Mouse (Mus musculus) CH12.LX (cell line): ENCODE measurements around the gene Taf15.

Source experiments
- CHD2 ChIP-seq: IDR thresholded peaks from 2 replicates; pipeline ENCODE4 v1.6.1; 2011; ENCODE audit warnings: low read length, improper control_type of control experiment
- CTCF ChIP-seq, 2 experiments: IDR thresholded peaks in 1 of 2; conservative IDR thresholded peaks in 1 of 2; 2 replicates each; pipeline ENCODE4 v1.5.1; 2011 to 2012; ENCODE audit warnings: low read depth in 2 of 2, low read length in 2 of 2, improper control_type of control experiment in 1 of 2, inconsistent platforms in 1 of 2, mild to moderate bottlenecking in 1 of 2, moderate library complexity in 1 of 2
- E2F4 ChIP-seq: IDR thresholded peaks from 2 replicates; pipeline ENCODE4 v1.6.1; 2011; ENCODE audit warnings: low read depth, low read length, improper control_type of control experiment; ENCODE audit not compliant: insufficient replicate concordance
- EP300 ChIP-seq: IDR thresholded peaks from 2 replicates; pipeline ENCODE4 v1.6.1; 2011; ENCODE audit warnings: low read length, improper control_type of control experiment
- HCFC1 ChIP-seq: IDR thresholded peaks from 2 replicates; pipeline ENCODE4 v1.6.1; 2012; ENCODE audit warnings: low read depth, mild to moderate bottlenecking, inconsistent platforms, low read length, improper control_type of control experiment
- IRF4 ChIP-seq: IDR thresholded peaks from 2 replicates; pipeline ENCODE4 v1.6.1; 2014; ENCODE audit warnings: low read depth, mild to moderate bottlenecking, inconsistent platforms, low read length, improper control_type of control experiment
- JUND ChIP-seq: conservative IDR thresholded peaks from 2 replicates; pipeline ENCODE4 v1.6.1; 2011; ENCODE audit warnings: low read depth, low read length, improper control_type of control experiment
- MAZ ChIP-seq: IDR thresholded peaks from 2 replicates; pipeline ENCODE4 v1.6.1; 2012; ENCODE audit warnings: low read depth, mild to moderate bottlenecking, inconsistent platforms, low read length, improper control_type of control experiment, moderate library complexity
- MXI1 ChIP-seq: IDR thresholded peaks from 2 replicates; pipeline ENCODE4 v1.6.1; 2011; ENCODE audit warnings: mild to moderate bottlenecking, low read depth, low read length, improper control_type of control experiment
- POLR2A ChIP-seq: IDR thresholded peaks from 2 replicates; pipeline ENCODE4 v1.6.1; 2011; ENCODE audit warnings: low read depth, mild to moderate bottlenecking, improper control_type of control experiment, low read length
- POLR2AphosphoS2 ChIP-seq: IDR thresholded peaks from 2 replicates; pipeline ENCODE4 v1.6.1; 2011; ENCODE audit warnings: low read depth, low read length, improper control_type of control experiment
- RAD21 ChIP-seq: IDR thresholded peaks from 2 replicates; pipeline ENCODE4 v1.6.1; 2011; ENCODE audit warnings: low read depth, mild to moderate bottlenecking, low read length, improper control_type of control experiment, moderate library complexity
- UBTF ChIP-seq: IDR thresholded peaks from 2 replicates; pipeline ENCODE4 v1.6.1; 2012; ENCODE audit warnings: low read depth, mild to moderate bottlenecking, inconsistent platforms, low read length, improper control_type of control experiment, moderate library complexity
- ZKSCAN1 ChIP-seq: IDR thresholded peaks from 2 replicates; pipeline ENCODE4 v1.6.1; 2012; ENCODE audit warnings: low read depth, inconsistent platforms, low read length, improper control_type of control experiment, borderline replicate concordance

GRCm38 (mm10) chr11:83534143-83534542 lies 61.3 kb downstream of the Taf15 start:
- no peak for TF ChIP-seq MXI1
- TF ChIP-seq CTCF (conservative IDR thresholded peaks at IDR 0.05 in 1 of 2, IDR thresholded peaks at IDR 0.05 in 1 of 2; ENCODE audit: low read depth in 2 of 2, low read length in 2 of 2), result no peak
- 0 out of 2 replicates have a peak, but pooled peaks have one; percentile 40 for TF ChIP-seq IRF4
- no peak for TF ChIP-seq POLR2A
- no peak for TF ChIP-seq POLR2AphosphoS2
- TF ChIP-seq UBTF, result peak; percentile 28; the same call in 1 of the 2 replicates
- no peak for TF ChIP-seq EP300
- no peak for TF ChIP-seq MAZ
- TF ChIP-seq HCFC1, result no peak
- TF ChIP-seq JUND, result no peak
- no peak; the same call in 1 of the 2 replicates for TF ChIP-seq CHD2
- TF ChIP-seq E2F4, result no peak
- no peak for TF ChIP-seq RAD21
- TF ChIP-seq ZKSCAN1, result no peak
